Mouse (Mus musculus) limb, embryonic 14.5 days (tissue): ENCODE results near the gene Cdc14b. TPM values are rescaled to one million over a fixed set of nuclear protein-coding genes. Genes with fewer than 3 reads are reported as not detected.
"Not testable (repeated sequence)": the region's sequence is repeated elsewhere in the genome, so short reads cannot be mapped to it uniquely, and the experiment has no call there.

Source experiments
- ATAC-seq: fragments of 200-750 bp; cut with Nextera tagmentation; 2 replicates; pipeline ENCODE4 v1.8.0; 2017; ENCODE audit warnings: low read depth, moderate number of reproducible peaks, moderate TSS enrichment; ENCODE audit not compliant: low FRiP score
- DNase-seq: peaks from one replicate; pipeline ENCODE4 v3.0.0-alpha.2; 2015; ENCODE audit warnings: low spot score
- H3K27ac ChIP-seq: fragments of 300-500 bp; sonication (generic); replicated peaks from 2 replicates; pipeline ENCODE4 v1.5.1; 2014; ENCODE audit warnings: low read depth, mild to moderate bottlenecking, low read length, moderate library complexity, mixed read lengths
- H3K27me3 ChIP-seq: fragments of 300-500 bp; sonication (generic); 2 replicates; pipeline ENCODE4 v1.6.1; 2014; ENCODE audit warnings: low read length, mixed read lengths; ENCODE audit not compliant: control insufficient read depth, insufficient read depth
- H3K36me3 ChIP-seq: fragments of 300-500 bp; sonication (generic); 2 replicates; pipeline ENCODE4 v1.6.1; 2014; ENCODE audit warnings: mild to moderate bottlenecking, low read length, moderate library complexity, mixed read lengths; ENCODE audit not compliant: control insufficient read depth, insufficient read depth
- H3K4me1 ChIP-seq: fragments of 300-500 bp; sonication (generic); 2 replicates; pipeline ENCODE4 v1.6.1; 2014; ENCODE audit warnings: antibody characterized with exemption, low read length, mixed read lengths; ENCODE audit not compliant: control insufficient read depth, insufficient read depth
- H3K4me2 ChIP-seq: fragments of 300-500 bp; sonication (generic); replicated peaks from 2 replicates; pipeline ENCODE4 v1.6.1; 2014; ENCODE audit warnings: low read depth, mild to moderate bottlenecking, low read length, moderate library complexity; ENCODE audit not compliant: severe bottlenecking
- H3K4me3 ChIP-seq: fragments of 300-500 bp; sonication (generic); replicated peaks from 2 replicates; pipeline ENCODE4 v1.5.1; 2014; ENCODE audit warnings: low read length
- H3K9ac ChIP-seq: fragments of 300-500 bp; sonication (generic); 2 replicates; pipeline ENCODE4 v1.6.1; 2014; ENCODE audit warnings: mild to moderate bottlenecking, low read depth, low read length, moderate library complexity; ENCODE audit not compliant: severe bottlenecking
- H3K9me3 ChIP-seq: fragments of 300-500 bp; sonication (generic); 2 replicates; pipeline ENCODE4 v1.6.1; 2016; ENCODE audit warnings: low read length; ENCODE audit not compliant: control insufficient read depth
- POLR2A ChIP-seq: fragments of 200-500 bp; IDR thresholded peaks from 2 replicates; pipeline ENCODE4 v1.8.0; 2012; ENCODE audit warnings: inconsistent platforms, mild to moderate bottlenecking, moderate library complexity, borderline replicate concordance; ENCODE audit not compliant: insufficient read depth, insufficient read length; ENCODE audit errors: extremely low read depth
- WGBS: fragments of 180-500 bp; shearing (Covaris S2); extraction: QIAGEN DNeasy Blood & Tissue Kit; methylation state at CpG from one replicate; pipeline ENCODE4 v1.1.7; 2014; 5-methylcytosine and 5-hydroxymethylcytosine counted together
- polyA plus RNA-seq, 2 experiments: library from polyadenylated mRNA; depleted of rRNA in 1 of 2; stranded (reverse) in 1 of 2; unstranded in 1 of 2; fragments of >200 nt; fragmentation: Nextera tagmentation in 1 of 2; extraction: Ambion mirVana in 1 of 2; gene quantifications; 2 replicates each; pipeline versions ENCODE4 v1.2.1 to v1.2.3; 2012 to 2014

Cdc14b gene
- polyA plus RNA-seq, 2 experiments, result 15.3 to 16.1 TPM

DNA sequence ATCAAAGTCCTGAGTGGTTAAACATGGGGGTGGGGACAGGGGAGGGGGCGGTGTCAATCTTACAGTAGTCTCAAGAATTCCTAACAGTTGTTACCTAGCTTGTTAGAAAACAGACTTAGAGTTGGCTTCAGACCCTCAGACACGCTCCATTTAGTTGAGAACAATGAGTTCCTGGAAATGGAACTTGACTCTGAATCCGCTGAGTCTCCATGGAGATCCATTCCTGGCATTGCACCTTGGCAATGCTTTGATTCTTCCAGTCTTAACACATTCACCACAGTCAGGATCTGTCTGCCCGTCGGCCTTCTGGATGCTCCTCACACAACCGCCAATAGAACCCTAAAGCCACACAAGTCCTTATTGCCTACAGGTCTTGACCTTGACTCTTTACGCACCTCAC is 15.2 kb downstream of the Cdc14b start:
- Histone ChIP-seq H3K9me3 (no peaks in the 10 kb centered on the region), H3K9ac (no peak overlapping the region), H3K27me3 (no peaks in the 10 kb centered on the region), H3K4me1 (0 out of 2 replicates have a peak, but pooled peaks cover 2% of the 10 kb centered on the region), H3K36me3 (no peaks in the 10 kb centered on the region), H3K4me3 (no peak overlapping the region), H3K27ac (no peak overlapping the region), H3K4me2 (no peak overlapping the region)
- ATAC-seq (no peak), DNase-seq (no peak)
- 95% methylated on average over 7 of the region's 7 CpGs for WGBS
- no peak for TF ChIP-seq POLR2A

DNA sequence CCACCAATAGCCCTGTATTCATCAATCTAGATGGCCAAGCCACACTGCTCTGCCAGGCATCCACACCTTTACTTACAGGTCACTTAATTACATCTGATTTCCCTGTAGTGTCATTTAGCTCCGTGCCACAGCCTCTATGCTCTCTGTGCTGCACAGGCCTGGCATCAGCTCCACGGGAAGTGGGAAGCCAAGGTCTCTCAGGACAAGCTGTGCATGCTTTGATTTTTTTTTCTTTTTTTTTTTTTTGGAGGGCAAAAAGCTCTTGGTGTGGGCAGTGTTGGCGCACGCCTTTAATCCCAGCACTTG is 16.6 kb downstream of the Cdc14b start:
- Histone ChIP-seq H3K9ac (no peak overlapping the region), H3K9me3 (no peaks in the 10 kb centered on the region), H3K4me2 (no peak overlapping the region), H3K27ac (no peak overlapping the region), H3K4me3 (no peak overlapping the region), H3K27me3 (no peaks in the 10 kb centered on the region), H3K4me1 (0 out of 2 replicates have a peak, but pooled peaks cover 2% of the 10 kb centered on the region), H3K36me3 (no peaks in the 10 kb centered on the region)
- TF ChIP-seq POLR2A, result no peak
- ATAC-seq (no peak), DNase-seq (no peak)
- WGBS, result 48% methylated on average over 4 of the region's 4 CpGs

DNA sequence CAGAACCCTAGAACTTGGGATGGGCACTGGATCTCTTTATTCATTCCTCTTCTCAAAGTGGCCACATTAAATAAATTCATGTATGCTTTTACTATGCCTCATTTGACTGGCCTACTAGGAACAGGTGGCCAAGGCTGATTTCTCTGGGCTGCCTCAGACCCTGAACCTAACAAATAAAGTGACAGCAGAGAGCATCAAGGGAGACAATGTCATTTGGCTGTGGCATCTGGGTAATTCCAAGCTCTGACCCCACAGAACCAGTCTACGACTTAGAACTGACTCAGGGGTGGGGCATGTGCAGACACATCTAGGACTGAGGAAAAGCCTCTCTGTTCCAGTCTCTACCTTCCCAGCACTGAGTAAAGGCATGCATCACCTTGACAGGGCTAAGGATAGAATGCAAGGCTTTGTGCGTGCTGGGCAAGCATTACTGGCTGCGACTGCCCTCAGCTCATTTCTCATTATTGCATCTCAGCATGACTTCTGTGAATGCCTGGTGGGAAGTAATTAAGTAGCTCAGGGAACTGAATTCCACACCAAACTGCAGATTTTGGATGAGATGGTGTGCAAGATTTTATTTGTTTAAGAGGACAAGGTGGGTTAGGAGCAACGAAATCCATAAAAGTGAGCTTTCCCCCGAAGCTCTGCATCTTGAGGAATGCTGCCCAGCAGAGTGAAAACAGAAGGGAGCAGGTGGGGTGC is 17.1 kb downstream of the Cdc14b start:
- Histone ChIP-seq H3K4me2 (no peak overlapping the region), H3K36me3 (no peaks in the 10 kb centered on the region), H3K9ac (no peak overlapping the region), H3K4me1 (0 out of 2 replicates have a peak, but pooled peaks cover 2% of the 10 kb centered on the region), H3K27me3 (no peaks in the 10 kb centered on the region), H3K27ac (no peak overlapping the region), H3K9me3 (no peaks in the 10 kb centered on the region), H3K4me3 (no peak overlapping the region)
- ATAC-seq (no peak), DNase-seq (no peak)
- TF ChIP-seq POLR2A, result no peak
- WGBS, result 9% methylated on average over 5 of the region's 5 CpGs

DNA sequence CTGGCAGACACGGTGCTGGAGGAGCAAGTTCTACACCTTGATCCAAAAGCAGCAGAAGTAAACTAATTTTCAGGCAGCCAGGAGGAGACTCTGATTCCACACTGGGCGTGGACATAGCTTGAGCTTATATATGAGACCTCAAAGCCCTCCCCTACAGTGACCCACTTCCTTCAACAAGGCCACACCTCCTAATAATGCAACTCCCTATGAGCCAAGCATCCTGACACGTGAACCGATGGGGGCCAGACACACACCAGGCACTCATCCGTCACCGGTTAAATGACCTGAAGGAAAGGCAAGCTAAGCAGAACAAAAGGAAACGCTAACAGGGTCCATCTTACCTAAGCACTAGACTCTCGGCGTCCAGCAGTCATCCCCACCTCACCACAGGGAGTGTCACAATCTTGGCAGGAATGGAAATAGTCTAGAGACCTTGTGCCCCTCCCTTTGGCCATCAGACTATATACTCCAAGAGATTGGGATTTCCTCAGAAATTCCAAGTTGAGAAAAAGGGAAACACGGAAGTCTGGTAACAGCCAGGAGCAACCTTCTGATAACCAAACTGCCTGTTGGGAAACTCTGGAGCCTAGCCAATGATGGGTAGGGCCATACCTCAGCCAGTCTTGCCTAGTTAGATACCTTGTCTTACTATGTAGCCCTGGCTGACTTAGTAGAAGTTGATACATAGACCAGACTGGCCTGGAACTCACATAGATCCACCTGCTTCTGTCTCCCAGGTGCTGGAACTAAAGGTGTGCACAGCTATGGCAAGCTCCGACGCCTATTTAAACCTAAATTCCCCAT is 17.9 kb downstream of the Cdc14b start:
- Histone ChIP-seq H3K27me3 (no peaks in the 10 kb centered on the region), H3K9ac (no peak overlapping the region), H3K27ac (no peak overlapping the region), H3K4me2 (no peak overlapping the region), H3K4me3 (no peak overlapping the region), H3K4me1 (0 out of 2 replicates have a peak, but pooled peaks cover 2% of the 10 kb centered on the region), H3K9me3 (no peaks in the 10 kb centered on the region), H3K36me3 (no peaks in the 10 kb centered on the region)
- DNase-seq (no peak), ATAC-seq (no peak)
- no peak for TF ChIP-seq POLR2A
- 70% methylated on average over 12 of the region's 12 CpGs for WGBS

DNA sequence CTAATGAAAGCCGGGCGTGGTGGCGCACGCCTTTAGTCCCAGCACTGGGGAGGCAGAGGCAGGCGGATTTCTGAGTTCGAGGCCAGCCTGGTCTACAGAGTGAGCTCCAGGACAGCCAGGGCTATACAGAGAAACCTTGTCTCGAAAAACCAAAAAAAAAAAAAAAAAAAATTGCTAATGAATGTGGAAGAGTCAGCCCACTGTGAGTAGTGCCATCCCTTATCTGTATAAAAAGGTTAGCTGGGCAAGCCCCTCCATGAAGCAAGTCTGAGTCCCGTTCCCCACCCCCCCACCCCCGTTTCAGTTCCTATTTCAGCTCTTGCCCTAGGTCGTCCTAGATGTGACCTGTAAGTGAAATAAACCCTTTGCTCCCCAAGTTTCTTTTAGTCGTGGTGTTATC is 20.9 kb downstream of the Cdc14b start:
- not testable (repeated sequence) for H3K4me3 ChIP-seq, ATAC-seq, H3K9me3 ChIP-seq, H3K4me1 ChIP-seq, H3K27me3 ChIP-seq, H3K36me3 ChIP-seq, H3K27ac ChIP-seq, H3K9ac ChIP-seq, DNase-seq, H3K4me2 ChIP-seq
- WGBS, result 83% methylated on average over 11 of the region's 11 CpGs
